Mouse (Mus musculus): ENCODE measurements around the gene Olfr282.

DNA sequence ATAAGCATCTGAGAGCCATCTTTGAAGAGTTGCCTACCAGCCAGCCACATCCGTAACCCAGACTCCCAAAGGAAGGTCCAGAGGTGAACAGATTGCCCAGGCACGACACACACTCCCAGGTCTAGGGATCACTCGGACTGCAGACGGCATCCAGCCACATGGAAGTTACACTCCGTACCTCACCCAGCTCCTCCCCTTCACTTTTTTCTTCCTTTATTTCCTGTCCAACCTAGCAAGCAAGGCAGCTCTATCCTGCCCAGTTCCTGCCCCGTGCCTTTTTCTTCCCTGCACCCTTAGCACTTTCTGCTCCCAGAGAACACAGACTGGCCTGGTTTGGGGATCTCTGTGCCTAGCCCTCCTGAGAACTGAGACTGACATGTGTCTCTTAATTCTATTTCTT, 6.3 kb upstream of the Olfr282 start:
- no peak for TF ChIP-seq CTCF (IDR thresholded peaks at IDR 0.05; ENCODE audit: low read depth)
- TF ChIP-seq EP300 (optimal IDR thresholded peaks at IDR 0.05): no peak

All from stomach, postnatal 0 days (tissue).